Mouse (Mus musculus) heart, embryonic 12.5 days (tissue): ENCODE results near the gene Klc4. TPM values are rescaled to one million over a fixed set of nuclear protein-coding genes. Genes with fewer than 3 reads are reported as not detected.
A peak's percentile ranks its signal among the peaks of the same experiment; 100 is the strongest.

Experiments used
- ATAC-seq: fragments of 200-750 bp; cut with Nextera tagmentation; 2 replicates; pipeline ENCODE4 v1.8.0; 2017; ENCODE audit warnings: moderate TSS enrichment, moderate library complexity; ENCODE audit not compliant: insufficient number of reproducible peaks, low FRiP score
- H3K27ac ChIP-seq: fragments of 300-500 bp; sonication (generic); 2 replicates; pipeline ENCODE4 v1.5.1; 2016; ENCODE audit warnings: mild to moderate bottlenecking, moderate library complexity; ENCODE audit not compliant: poor library complexity, severe bottlenecking
- H3K27me3 ChIP-seq: fragments of 300-500 bp; sonication (generic); replicated peaks from 2 replicates; pipeline ENCODE4 v1.6.1; 2016; ENCODE audit warnings: mild to moderate bottlenecking, moderate library complexity
- H3K36me3 ChIP-seq: fragments of 300-500 bp; sonication (generic); 2 replicates; pipeline ENCODE4 v1.6.1; 2016; ENCODE audit warnings: mild to moderate bottlenecking, moderate library complexity
- H3K4me1 ChIP-seq: fragments of 300-500 bp; sonication (generic); replicated peaks from 2 replicates; pipeline ENCODE4 v1.6.1; 2016; ENCODE audit warnings: mild to moderate bottlenecking
- H3K4me2 ChIP-seq: fragments of 300-500 bp; sonication (generic); 2 replicates; pipeline ENCODE4 v1.6.1; 2016; ENCODE audit warnings: mild to moderate bottlenecking, moderate library complexity
- H3K4me3 ChIP-seq: fragments of 300-500 bp; sonication (generic); 2 replicates; pipeline ENCODE4 v1.5.1; 2016; ENCODE audit warnings: mild to moderate bottlenecking
- H3K9ac ChIP-seq: fragments of 300-500 bp; sonication (generic); 2 replicates; pipeline ENCODE4 v1.6.1; 2016; ENCODE audit warnings: mild to moderate bottlenecking, moderate library complexity
- H3K9me3 ChIP-seq: fragments of 300-500 bp; sonication (generic); replicated peaks from 2 replicates; pipeline ENCODE4 v1.6.1; 2016; ENCODE audit warnings: mild to moderate bottlenecking, moderate library complexity
- WGBS: fragments of 180-500 bp; shearing (Covaris S2); methylation state at CpG from one replicate; pipeline ENCODE4 v1.1.7; 2016; 5-methylcytosine and 5-hydroxymethylcytosine counted together
- polyA plus RNA-seq: library from polyadenylated mRNA; unstranded; fragments of >200 nt; fragmentation: Nextera tagmentation; extraction: Ambion mirVana; gene quantifications from 2 replicates; pipeline ENCODE4 v1.2.1, GENCODE M21; 2016

Klc4 gene
- polyA plus RNA-seq, 1 experiment from 2014 or later, result 21.1 TPM

DNA sequence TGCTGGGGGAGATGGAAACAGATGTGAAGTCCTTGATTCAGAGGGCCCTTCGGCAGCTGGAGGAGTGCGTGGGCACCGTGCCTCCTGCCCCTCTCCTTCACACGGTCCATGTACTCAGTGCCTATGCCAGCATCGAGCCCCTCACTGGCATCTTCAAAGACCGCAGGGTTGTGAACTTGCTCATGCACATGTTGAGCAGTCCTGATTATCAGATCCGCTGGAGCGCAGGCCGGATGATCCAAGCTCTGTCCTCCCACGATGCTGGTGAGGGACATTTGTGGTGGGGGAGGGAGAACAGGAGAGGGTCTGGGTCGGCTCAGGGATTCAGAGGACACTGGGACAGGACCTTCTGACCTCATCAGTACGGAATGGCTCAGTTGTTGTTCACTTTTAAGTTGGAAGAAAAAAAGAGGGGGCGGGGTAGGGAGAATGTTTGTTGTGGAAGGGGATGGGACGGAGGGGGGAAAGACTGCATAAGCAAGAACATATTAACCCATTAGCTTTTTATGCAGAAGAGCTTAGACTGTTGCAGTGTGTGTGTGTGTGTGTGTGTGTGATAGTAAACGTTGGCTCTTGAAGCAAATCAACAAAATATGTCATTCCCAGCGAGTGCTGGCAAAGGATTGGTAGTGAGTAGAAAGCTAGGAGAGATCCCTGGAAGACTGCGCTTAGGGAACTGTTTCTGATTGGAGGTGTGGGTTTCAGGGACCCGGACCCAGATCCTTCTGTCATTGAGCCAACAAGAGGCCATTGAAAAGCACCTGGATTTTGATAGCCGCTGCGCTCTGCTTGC, 6.1 kb upstream of the Klc4 start:
- H3K4me1 ChIP-seq, result peaks cover 47% of the 10 kb centered on the region
- no peaks in the 10 kb centered on the region for H3K9me3 ChIP-seq
- no peaks in the 10 kb centered on the region for H3K27me3 ChIP-seq
- peak overlapping the region; percentile 91 for H3K4me2 ChIP-seq
- WGBS, result 58% methylated on average over 20 of the region's 20 CpGs
- peak overlapping the region; percentile 98; the same call in 1 of the 2 replicates for H3K27ac ChIP-seq
- H3K9ac ChIP-seq, result peak overlapping the region; percentile 94
- H3K4me3 ChIP-seq, result peak overlapping the region; percentile 78
- ATAC-seq, result no peak
- peaks cover 57% of the 10 kb centered on the region for H3K36me3 ChIP-seq

DNA sequence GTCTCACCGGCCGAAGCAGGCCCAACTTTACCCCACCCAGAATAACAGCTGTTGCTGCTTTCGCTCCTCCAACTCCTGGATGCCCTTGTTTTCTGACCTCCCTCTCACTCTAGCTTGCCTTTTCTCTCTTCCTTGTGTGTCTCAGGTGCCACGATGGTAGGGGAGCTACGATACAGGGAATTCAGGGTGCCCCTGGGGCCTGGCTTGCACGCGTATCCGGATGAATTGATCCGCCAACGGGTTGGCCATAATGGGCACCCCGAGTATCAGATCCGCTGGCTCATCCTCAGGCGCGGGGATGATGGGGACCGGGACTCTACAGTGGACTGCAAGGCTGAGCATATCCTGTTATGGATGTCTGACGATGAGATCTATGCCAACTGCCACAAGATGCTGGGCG, 5.5 kb upstream of the Klc4 start:
- H3K4me1 ChIP-seq, result peaks cover 52% of the 10 kb centered on the region
- H3K36me3 ChIP-seq, result peaks cover 51% of the 10 kb centered on the region

DNA sequence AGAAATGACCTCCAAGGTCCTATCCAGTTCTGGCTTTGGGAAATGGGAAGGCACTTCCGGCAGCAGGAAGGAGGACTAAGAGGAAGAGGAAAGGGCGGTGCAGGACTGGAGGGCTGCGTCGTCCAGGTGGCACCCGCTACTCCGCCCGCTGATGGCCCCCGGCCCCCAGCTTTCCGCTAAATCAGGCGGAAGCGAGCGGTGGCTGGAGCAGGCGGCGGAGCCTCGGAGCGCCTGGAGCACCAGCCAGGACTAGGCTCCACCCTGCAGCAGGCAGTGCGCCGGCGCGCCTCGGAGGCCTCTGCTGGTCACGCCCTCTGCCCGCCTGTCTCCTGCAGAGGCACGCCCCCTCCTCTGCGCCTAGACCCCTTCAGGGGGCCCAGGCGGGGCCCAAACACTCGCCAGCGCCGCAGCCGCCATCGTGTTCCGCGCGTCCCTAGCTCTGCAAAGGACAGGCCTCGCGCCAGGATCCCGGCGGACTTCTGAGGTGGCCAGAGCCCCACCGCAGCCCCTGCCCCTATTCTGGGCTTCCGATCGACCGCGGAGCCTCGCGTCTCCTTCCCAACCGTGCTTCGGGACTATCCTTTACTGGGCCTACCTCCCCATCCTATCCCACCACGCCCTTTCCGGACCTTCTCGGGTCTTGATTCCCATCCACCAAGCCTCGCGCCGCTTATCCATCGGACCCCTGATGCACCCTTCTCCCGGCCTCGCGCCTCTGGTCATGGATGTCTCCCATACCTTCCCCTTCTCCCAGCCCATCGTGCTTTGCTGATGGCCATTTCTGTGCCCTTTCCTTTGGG, 4.6 kb upstream of the Klc4 start, which contains the start of gene Cul7:
Gene Cul7, plus strand, starts transcription at position 106 of the 800 bp plus-strand sequence.
- Histone ChIP-seq H3K9ac (peak within 1 kb of the TSS; percentile 94), H3K9me3 (no peaks in the 10 kb centered on the region), H3K4me3 (peak within 1 kb of the TSS; percentile 78), H3K36me3 (peaks cover 42% of the 10 kb centered on the region), H3K4me1 (peaks cover 50% of the 10 kb centered on the region), H3K27me3 (no peaks in the 10 kb centered on the region), H3K27ac (peak within 1 kb of the TSS; percentile 98), H3K4me2 (peak within 1 kb of the TSS; percentile 91)
- ATAC-seq, result peak; percentile 90
- under 1% methylated on average over 57 of the region's 58 CpGs for WGBS

More for the DNA sequence above, 5.5 kb upstream of the Klc4 start:
- H3K4me2 ChIP-seq, result peak overlapping the region; percentile 91
- 67% methylated on average over 17 of the region's 17 CpGs for WGBS
- peak overlapping the region; percentile 78 for H3K4me3 ChIP-seq
- H3K27ac ChIP-seq, result peak overlapping the region; percentile 98
- no peaks in the 10 kb centered on the region for H3K9me3 ChIP-seq
- ATAC-seq, result no peak
- no peaks in the 10 kb centered on the region for H3K27me3 ChIP-seq
- peak overlapping the region; percentile 94 for H3K9ac ChIP-seq

DNA sequence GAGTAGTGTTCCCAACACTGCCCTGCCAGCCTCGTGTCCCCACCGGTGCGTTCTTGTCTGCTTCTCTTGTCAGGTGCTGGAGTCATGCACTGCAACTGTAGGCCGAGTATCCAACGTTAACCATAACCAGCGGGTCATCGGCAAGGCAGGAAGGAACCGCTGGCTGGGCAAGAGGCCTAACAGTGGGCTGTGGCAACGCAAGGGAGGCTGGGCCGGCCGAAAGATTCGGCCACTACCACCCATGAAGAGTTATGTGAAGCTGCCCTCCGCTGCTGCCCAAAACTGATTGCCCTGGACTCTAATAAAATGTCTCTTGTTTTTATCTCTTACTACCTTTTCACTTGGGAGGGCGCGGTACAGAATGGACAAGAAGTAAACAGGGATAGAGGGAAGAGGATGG, 4.0 kb upstream of the Klc4 start:
- H3K4me1 ChIP-seq, result peaks cover 54% of the 10 kb centered on the region
- H3K27ac ChIP-seq, result peak overlapping the region; percentile 98
- H3K4me2 ChIP-seq, result peak overlapping the region; percentile 91
- no peak for ATAC-seq
- H3K27me3 ChIP-seq, result no peaks in the 10 kb centered on the region
- H3K36me3 ChIP-seq, result peaks cover 37% of the 10 kb centered on the region
- H3K4me3 ChIP-seq, result peak overlapping the region; percentile 78
- 34% methylated on average over 15 of the region's 15 CpGs for WGBS
- peak overlapping the region; percentile 94 for H3K9ac ChIP-seq
- no peaks in the 10 kb centered on the region for H3K9me3 ChIP-seq

DNA sequence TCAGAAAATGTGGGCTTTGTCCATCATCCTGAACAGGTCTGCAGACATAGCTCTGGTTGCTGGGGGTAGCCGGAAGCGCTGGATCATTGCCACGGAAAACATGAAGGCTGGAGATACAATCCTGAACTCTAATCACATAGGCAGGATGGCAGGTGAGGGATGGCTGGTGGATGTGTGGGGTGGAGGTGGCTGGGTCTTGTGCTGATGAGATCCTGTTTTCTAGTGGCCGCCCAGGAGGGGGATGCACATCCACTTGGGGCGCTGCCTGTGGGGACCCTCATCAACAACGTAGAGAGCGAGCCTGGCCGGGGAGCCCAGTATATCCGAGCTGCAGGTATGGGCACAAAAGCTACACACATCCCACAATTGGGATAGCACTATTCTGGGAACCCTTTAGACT, 2.6 kb upstream of the Klc4 start:
- peaks cover 55% of the 10 kb centered on the region for H3K4me1 ChIP-seq
- H3K9me3 ChIP-seq, result no peaks in the 10 kb centered on the region
- 90% methylated on average over 9 of the region's 9 CpGs for WGBS
- H3K27me3 ChIP-seq, result no peaks in the 10 kb centered on the region
- H3K4me2 ChIP-seq, result no peak overlapping the region
- peaks cover 28% of the 10 kb centered on the region for H3K36me3 ChIP-seq
- no peak for ATAC-seq
- no peak overlapping the region for H3K4me3 ChIP-seq
- no peak overlapping the region for H3K27ac ChIP-seq
- no peak overlapping the region for H3K9ac ChIP-seq

DNA sequence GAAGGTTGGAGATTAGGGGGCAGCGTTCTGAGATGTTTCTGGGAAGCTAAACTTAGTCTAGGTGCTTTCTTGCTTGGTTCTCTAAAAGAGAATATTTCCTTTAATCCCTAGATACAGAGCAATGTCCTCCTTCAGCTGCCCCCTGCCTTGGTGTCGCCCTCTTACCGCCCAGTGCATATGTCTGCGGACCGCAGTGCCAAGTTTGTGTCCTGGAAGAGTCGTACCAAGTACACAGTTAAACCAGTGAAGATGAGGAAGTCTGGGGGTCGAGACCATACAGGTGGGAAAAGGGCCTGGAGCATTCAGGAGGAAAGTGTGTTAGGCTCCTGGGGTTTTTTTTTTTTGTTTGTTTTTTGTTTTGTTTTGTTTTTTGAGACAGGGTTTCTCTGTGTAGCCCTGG, 1.5 kb upstream of the Klc4 start:
- Histone ChIP-seq H3K4me2 (0 out of 2 replicates have a peak overlapping the region, but pooled peaks have one; percentile 91), H3K9ac (no peak overlapping the region), H3K27ac (no peak overlapping the region), H3K36me3 (peaks cover 19% of the 10 kb centered on the region), H3K4me1 (peaks cover 44% of the 10 kb centered on the region), H3K27me3 (no peaks in the 10 kb centered on the region), H3K4me3 (no peak overlapping the region), H3K9me3 (no peaks in the 10 kb centered on the region)
- ATAC-seq, result no peak
- WGBS, result 92% methylated on average over 7 of the region's 7 CpGs

DNA sequence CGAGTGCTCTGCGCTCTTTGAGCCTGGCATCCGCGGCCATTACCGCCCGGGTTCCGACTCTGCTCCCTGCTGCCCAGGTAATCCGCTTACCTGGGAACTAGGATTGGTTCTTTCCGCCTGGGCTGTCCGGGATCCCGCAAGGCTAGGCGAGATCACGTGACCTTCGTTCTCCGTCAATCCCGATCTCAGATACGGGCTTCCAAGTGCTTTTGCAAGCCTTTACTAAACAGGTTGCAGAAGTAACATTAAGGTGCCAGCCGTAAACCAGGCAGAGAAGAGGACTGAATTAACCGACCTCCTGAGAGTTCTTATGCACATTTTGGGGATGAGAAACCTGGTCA, 470 bp upstream of the Klc4 start:
- peak overlapping the region; percentile 81 for H3K27ac ChIP-seq
- WGBS, result under 1% methylated on average over 19 of the region's 19 CpGs
- H3K4me1 ChIP-seq, result peaks cover 34% of the 10 kb centered on the region
- peak overlapping the region; percentile 89 for H3K9ac ChIP-seq
- peak overlapping the region; percentile 91 for H3K4me2 ChIP-seq
- peaks cover 28% of the 10 kb centered on the region for H3K36me3 ChIP-seq
- H3K9me3 ChIP-seq, result no peaks in the 10 kb centered on the region
- H3K4me3 ChIP-seq, result peak overlapping the region; percentile 89
- ATAC-seq, result peak; percentile 19
- no peaks in the 10 kb centered on the region for H3K27me3 ChIP-seq

DNA sequence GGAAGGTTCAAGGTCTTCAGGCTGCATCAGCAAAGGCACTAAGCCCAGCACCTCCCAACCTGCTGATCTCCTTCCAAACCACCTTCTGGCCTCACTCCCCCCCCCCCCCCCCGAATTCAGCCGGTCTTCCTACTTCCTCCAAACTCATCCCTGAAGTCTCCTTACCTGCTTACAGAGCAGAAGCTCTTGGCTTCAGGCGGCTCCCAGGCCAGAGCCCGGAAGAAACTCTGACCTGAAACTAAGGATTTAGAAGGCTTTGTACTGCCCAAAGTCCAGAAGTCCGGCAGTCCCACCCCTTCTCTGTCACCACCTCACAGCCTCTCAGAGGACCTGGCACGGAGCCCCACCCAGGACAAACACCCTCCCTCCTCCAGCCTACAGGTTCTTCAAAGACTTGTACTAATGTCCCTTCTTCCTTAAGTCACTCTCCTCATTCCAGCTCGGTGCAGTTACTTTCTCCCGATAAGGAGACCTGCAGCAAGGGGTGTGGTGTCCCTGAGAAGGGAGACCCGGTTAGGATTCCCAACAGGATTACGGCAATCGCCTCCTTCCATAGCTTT, 826 bp downstream of the Klc4 start:
- Histone ChIP-seq H3K9me3 (no peaks in the 10 kb centered on the region), H3K4me3 (peak overlapping the region; percentile 89), H3K9ac (peak overlapping the region; percentile 79), H3K4me1 (peaks cover 29% of the 10 kb centered on the region), H3K4me2 (peak overlapping the region; percentile 91), H3K27me3 (no peaks in the 10 kb centered on the region), H3K36me3 (peaks cover 41% of the 10 kb centered on the region), H3K27ac (peak overlapping the region; percentile 65)
- WGBS, result 14% methylated on average over 11 of the region's 11 CpGs
- 0 out of 2 replicates have a peak, but pooled peaks have one; percentile 16 for ATAC-seq

DNA sequence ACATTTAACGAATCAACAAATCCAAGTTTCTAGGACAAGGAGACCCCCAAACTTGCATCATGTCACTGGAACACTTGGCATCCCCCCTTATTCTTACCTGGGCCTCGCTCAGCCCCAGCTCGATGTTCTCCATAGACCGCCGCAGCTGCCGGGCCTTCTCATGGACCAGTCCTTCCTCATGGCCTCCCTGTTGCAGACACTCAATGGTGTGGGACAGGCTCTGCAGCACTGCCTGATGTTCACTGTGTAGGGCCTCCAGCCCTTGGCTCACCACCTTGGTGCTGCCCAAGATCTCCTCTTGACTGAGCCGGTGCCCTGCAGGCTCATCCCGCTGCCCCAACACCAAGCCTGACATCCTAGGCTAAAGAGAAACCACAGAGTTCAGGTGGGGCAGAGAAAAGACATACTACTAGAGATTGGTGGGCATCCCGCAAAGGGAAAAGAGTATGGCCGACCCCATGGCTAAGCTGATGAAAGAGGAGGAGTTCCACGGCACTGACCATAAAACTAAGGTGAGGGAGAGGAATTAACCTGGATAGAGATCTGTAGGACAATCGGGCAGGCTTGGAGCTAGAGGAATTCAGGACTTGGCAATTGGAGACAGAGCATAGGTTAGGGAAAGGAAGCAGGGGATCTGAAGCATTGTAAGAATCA, 1.5 kb downstream of the Klc4 start:
- no peak for ATAC-seq
- Histone ChIP-seq H3K27ac (no peak overlapping the region), H3K36me3 (peaks cover 48% of the 10 kb centered on the region)

DNA sequence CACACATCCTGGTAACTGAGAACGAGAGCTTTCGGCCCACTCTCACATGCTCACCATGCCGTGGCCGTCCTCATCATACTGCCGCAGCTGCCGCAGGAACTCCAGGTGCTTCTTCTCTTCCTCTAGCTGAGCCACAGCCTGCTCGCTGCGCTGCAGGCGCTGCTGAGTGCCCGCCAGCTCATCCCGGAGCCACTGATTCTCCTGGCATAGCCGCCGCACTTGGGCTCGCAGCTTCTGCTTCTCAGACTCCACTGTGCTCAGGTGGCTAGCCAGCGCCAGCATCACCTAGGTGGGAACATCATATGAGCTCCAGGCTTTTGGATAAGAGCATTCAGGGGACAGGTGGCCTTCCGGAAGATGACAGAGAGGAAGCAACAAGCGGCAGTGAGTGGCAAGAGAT, 3.8 kb downstream of the Klc4 start:
- Histone ChIP-seq H3K4me1 (peaks cover 23% of the 10 kb centered on the region), H3K36me3 (peaks cover 46% of the 10 kb centered on the region), H3K27me3 (no peaks in the 10 kb centered on the region), H3K9ac (no peak overlapping the region), H3K27ac (no peak overlapping the region), H3K4me2 (no peak overlapping the region), H3K9me3 (no peaks in the 10 kb centered on the region), H3K4me3 (no peak overlapping the region)
- 84% methylated on average over 17 of the region's 17 CpGs for WGBS
- ATAC-seq, result no peak

More for the DNA sequence above, 1.5 kb downstream of the Klc4 start:
- no peaks in the 10 kb centered on the region for H3K27me3 ChIP-seq
- peak overlapping the region; percentile 79; the same call in 1 of the 2 replicates for H3K9ac ChIP-seq
- peak overlapping the region; percentile 89 for H3K4me3 ChIP-seq
- H3K4me2 ChIP-seq, result peak overlapping the region; percentile 91
- 85% methylated on average over 12 of the region's 12 CpGs for WGBS
- no peaks in the 10 kb centered on the region for H3K9me3 ChIP-seq
- H3K4me1 ChIP-seq, result peaks cover 23% of the 10 kb centered on the region
